Mouse (Mus musculus) heart, adult 9 months (tissue): ENCODE results near the gene H2-Ob.

ENCODE experiments used
- DNase-seq, 2 experiments: peaks; one replicate each; pipeline ENCODE4 v3.0.0; 2022; ENCODE audit warnings: low spot score in 2 of 2

The H2-Ob gene

DNA sequence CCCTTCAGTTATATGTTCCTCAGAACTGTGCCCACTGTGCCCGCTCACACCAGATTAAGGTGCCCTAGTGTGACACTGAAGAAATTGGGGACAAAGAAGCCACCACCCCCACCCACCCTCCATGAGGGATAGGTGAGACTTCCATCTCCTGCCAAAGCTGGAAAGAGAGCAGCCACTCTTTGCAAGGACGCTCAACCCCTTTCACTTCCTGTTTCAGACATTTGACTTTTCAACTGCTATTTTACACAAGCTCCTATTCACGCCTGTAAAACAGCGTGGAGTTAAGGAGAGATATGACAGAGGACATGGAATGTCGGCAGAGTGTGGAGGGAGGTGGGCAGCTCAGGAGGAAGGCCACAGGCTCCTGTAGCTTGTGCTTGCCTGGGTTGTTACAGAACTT lies 47.8 kb downstream of the H2-Ob start:
- no peak for DNase-seq

DNA sequence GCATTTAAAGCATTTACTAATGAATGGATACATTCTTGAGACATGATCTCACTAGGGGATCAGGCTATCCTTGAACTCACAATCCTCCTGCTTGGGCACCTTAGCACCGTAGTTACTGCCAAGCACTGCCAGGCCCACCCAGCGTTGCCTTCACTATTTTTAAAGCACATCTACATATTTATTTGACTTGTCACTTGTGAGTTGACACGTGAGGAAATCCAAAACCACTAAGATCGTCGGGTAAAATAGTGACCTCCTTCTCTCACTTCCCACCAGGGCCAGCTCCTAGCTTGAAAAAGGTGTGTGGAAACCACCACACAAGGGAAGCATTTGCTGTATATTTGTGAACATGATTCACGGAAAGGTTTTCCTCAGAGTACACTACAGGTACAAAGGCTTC lies 48.3 kb downstream of the H2-Ob start:
- no peak for DNase-seq

DNA sequence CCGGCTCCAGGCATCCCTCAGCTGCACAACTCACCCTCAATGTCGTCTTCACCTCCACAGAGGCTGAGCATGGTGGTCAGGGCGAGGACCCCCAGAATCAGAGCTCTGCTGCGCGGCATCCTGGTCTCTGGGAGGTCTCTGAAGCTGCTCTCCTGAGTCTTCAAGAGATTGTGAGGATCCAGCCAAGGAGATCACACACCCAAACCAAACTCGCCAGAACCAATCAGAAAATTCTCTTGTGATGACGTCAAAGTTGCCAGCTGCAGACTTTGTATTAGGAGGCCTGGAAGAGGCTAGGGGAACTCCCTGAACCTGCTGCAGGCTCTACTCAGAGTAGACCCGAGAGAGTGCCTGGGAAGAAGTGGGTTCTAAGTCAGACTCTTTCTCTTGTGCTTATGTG lies 48.9 kb downstream of the H2-Ob start, which contains the start of gene H2-Aa:
Gene H2-Aa, minus strand, starts transcription at position 176 of the 400 bp plus-strand sequence.
- peak; percentile 86 to 91 for DNase-seq

DNA sequence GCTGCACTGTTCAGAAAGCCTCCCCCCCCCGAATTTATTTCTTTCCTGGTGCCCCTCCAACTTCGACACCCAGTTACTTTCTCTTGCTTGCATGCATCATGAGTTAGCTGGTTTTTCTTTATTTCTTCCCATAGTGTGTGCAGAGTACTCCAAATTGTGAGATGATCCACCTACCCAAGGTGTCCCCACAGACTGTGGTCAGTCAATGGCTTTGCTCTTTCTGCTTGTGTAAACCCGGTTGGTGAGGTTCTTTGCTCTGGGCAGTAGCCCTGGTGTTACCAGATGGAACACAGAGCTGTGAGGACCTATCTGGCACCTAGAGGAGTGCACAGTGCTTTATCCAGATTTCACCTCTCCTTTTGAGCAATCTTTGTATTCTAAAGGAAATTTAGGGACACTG lies 49.4 kb downstream of the H2-Ob start:
- DNase-seq: no peak

DNA sequence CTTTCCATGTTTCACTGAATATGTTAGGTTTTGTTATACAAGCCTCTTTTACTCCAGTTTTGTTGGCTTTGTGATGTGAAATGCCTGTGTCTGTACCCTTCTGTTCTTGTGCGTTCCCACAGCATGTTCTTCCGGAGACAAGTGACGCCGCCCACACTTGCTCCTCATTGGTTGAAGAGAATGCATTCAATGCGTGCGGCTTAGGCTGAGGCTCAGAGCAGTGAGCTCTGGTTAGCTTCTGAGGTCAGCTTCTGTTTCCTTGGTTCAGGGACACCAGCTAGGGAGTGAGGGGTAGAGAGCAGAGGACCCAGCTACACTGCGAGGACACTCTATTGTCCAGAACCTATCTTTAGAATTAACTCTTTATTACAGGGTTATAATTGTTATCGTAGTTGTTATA lies 52.9 kb downstream of the H2-Ob start:
- DNase-seq: peak; percentile 61 to 64

DNA sequence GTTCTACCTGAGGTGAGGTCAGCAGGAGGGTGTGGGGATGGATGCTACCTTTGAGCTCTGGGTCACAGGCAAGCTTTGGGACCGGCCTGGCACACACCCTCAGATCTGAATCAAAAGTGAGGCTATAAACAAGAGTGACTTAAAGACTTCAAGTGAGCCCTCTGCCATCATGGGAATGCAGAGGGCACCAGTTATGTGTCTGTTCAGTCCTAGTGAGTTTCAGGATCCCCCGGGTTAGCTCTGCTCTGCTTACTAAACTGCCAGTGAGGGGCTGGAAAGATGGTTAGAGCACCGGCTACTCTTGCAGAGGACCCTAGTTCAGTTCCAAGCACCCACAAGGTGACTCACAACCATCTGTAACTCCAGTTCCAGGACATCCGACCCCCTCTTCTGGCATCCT lies 53.9 kb downstream of the H2-Ob start:
- no peak for DNase-seq

DNA sequence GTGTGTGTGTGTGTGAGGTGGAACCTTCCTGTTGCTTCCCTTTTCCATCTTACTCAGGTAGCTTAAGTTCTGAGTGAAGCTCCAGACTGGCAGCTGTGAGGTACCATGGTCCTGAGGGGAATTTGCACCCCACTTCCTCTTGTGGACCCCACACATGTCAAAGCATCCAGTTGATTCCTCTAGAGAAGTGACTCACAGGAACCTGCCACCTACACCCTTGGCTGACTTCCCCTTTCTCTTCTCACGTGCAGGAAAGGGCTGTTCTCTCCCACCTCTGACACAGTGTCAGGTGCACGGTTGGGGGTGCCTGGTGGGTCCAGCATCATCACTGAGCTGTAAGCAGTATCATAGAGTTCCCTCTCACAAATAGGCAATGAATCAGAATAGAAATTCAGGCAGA lies 54.8 kb downstream of the H2-Ob start:
- peak in 1 of 2 experiments; percentile 29 for DNase-seq

DNA sequence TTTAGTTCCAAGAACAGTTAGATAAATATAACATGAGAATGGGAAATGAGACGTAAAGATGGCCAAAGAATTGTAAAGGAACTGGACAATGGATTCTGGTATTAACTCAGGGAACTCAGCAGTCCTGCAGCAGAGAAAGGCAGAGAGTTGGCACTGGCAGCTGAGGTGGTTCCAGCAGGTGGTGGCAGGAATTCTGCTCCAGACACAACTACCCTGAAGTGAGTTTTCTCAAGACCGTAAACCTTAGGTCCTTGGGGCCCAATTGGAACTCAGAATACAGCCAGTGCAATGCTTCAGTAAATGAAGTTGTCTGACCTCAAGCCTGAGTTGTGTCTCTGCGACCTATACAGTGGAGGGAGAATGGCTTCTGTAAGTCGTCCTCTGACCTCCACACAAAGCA lies 55.5 kb downstream of the H2-Ob start:
- DNase-seq: no peak

DNA sequence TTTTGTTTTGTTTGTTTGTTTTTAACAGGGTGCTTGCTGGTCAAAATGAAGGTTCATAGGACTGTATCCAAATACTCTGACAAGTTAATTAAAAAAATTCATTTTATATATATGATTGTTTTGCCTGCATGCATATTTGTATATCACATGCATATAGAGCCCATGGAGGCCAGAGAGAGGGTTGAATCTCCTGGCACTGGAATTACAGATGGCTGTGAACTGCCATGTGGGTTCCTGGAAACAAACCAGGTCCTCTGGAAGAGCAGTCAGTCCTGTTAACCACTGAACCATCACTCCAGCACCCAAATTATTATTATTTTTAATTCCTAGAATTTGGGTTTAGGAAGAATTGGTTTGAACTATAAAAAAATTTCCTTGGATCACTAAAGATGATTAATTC lies 56.6 kb downstream of the H2-Ob start:
- no peak for DNase-seq

DNA sequence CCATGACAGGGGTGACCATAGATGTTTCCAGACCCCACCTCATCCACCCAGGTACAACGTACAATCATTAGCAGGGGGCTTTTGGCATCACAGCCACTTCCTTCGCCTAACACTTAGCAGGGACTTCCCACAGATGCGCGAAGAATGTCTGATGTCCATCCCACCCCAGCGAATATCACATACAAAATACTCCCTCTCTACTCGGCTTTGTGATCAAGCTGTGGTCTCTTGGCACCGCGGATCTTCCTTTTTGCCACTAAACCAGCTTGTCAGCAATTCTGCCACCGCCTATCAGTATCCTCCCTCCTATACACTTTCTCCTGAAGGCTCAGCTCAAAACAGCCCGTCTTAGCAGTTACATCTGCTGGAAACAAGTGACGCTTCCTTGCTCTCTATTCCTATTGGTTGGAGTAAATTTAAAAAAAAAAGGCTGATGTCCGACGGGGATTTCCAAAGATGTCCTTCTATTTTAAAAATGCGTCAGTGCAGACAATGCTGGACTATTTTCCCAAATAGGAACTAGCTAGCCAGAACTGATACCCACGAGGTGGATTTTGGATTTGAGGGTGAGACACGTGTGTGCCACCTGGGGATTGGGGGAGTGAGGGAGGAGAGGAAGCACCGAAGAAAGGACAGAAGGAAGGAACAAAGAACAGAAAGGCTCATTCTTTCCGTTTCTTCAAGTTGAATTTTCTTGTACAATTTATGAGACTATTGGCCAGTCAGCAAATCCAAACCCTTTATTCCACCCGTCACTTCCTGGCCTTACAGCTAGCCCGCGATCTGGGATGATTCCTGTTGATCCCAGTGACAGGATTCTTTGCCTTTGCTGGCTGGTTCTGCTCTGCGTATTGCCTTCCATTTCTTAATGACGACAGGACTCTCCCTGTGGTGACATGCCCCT lies 57.4 kb downstream of the H2-Ob start:
- peak; percentile 85 for DNase-seq

DNA sequence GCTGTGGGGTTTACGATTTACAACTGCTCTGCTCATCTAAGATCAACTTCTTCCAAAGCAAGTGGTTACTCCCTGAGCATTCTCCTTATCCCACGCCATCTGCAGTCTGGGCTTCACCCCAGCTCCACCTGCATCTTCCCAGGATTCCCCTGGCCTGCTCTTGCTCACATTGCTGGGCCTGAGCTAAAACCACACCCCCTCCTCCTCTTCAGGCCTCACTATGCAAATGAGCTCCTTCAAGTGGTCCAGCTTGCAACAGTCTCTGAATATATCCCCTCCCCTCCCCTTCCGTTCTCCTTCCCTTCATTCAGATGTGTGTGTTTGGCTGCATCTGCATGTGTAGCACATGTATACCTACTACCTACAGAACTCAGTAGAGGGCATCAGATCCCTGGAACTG lies 60.7 kb downstream of the H2-Ob start:
- no peak for DNase-seq

DNA sequence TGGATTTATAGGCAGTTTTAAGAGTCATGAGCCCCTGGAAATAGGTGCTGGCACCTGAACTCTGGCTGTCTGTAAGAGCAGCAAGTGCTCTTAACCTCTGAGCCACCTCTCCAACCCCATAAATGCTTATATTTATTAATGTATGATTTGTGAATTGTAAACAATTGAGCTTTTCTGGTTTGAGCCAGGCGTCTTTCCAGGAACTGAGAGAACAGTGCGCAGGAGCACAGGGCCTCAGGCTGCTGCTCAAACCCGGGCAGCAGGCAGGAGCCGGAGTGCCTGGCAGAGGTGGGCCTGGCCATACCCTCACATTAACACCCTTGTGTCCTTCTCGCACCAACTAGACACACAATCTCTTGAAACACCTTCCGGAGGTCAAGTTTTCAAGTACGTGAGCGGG lies 61.4 kb downstream of the H2-Ob start:
- DNase-seq: no peak

DNA sequence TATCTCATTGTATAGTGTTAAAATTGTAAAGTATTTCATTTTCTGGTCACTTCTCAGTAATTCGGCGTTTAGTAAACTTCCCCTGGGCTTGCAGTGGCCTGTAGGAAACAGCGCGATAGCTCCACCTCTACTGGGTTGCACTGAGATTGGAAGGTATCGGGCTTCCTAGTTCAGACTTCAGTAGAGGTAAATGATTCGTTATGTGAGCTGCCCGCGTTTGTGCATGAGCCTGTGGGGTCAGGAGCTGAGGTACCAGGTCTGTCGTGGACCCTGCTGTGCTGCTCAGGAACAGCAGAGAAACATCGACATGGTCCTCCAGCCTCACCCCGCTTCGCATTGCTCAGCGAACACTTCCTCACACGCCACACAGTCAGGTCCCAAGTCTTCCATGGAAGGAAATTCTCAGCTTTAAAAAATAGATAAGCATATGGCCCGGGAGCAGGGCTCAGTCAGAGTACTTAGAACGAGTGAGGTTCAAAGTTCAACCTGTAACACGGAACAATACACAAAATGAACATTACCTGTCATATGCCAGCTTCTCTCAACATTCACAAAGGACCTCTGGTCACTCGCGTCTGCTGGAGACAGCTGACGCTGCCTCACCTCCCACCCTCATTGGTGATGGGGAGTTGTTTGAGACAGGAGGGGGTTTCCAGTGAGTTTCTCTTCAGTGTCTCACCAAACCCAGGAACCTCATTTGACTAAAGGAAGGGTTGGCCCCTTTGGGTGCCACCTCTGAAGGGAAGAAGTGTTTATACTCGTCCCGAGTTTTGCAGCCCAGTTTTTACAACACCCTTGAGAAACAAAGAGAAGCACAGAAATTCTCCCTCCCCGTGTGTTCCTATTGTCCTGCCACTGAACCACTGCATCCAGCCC lies 62.2 kb downstream of the H2-Ob start:
- DNase-seq: peak in 1 of 2 experiments; percentile 32

DNA sequence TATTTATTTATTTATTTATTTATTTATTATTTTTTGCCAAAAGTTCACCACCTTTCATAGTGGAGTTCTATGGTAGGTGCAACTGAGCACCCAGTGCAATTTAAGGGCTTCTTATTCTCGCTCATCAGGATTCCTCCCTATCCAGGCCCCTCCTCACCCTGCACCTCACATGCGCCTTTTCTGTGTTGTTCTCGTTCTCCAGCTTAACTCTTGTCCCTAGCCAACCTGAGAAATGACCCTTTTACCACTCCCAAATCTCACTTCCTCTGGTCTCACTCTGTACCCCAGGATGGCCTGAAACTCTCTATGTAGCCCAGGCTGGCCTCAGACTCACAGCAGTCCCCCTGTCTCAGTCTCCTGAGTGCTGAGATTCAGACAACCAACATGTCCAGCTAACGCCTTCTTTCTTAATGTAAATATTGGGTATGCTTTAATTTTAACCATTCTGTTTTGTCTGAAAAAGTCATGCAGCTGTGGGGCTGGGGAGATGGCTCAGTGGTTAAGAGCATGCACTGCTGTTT lies 63.0 kb downstream of the H2-Ob start:
- DNase-seq: no peak

DNA sequence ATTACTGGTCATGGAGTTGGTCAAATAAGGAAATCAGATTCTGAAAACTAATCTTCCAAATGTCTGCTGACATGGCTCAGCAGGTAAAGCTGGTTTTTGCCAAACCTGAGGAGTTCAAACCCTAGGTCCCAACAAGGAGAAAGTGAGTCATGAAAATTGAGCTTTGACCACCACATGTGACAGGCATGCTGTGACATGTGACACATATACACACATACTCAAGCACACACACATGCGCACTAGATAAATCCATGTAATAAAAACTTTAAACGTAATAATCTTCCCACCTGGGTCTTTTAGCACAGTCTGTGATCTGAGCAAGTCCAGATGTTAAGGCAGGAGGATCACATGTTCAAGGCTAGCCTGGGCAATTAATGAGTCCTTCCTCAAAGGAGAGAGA lies 65.1 kb downstream of the H2-Ob start:
- no peak for DNase-seq
